Mouse (Mus musculus): ENCODE data around the gene Sytl4.

DNA sequence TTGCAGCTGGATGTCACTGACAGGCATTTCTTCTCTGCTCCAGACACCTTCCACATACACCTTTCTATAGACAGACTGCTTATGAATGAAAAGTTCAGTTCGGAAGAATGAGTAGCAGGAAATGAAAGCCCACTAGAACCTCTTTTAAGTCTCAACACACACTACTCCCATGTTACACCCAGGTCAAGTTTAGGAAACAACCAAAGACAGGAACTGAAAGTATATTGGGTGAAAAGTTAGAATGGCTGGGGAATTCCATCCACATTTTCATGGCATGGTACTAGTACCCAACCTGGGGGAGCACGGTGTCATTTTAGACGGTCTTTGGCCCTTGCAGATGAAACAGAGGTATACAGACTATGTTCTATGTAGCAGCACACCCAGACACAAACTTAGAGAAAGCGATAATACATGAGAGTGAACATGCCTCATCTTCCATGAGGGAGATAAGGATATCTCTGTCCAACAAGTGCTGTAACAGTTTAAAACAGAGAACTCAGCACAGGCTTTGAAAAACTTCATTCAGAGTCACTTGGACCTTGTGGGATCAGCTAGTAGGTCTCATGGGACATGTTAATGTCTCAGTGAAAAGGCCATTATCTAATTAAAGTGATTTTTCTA is 44.9 kb downstream of the Sytl4 start:
- TF ChIP-seq EP300 (IDR thresholded peaks at IDR 0.05): no peak
- TF ChIP-seq CTCF (IDR thresholded peaks at IDR 0.05): no peak
